8 mouse cellular contexts compared by ENCODE assay signal in the genomic region with DNA sequence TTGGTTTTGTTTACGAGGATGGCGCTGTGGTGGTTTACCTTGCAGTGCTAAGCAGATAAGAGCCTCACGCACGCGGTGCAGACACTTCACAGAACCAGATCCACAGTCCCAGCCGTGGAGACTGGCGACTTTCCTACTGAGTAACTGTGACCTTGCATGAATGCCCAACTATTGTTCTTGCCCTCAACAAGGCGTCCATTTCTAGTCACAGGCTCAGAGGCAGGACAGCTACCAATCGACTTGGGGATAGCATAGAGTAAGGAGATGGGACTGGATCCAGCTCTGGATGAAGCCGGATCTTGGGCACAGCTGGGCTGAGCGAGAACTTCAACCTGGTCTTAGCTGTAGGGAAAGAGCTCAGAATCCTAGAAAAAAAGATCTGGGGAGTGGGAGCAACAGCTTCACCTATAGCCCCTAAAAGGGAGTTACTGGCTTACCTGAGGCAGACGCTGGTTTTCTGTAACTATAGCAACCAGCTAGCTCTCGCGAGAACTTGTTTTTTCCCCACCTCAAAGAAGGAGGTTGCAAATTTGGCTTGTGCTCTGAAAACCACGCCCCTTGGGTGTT. TPM values are rescaled to one million over a fixed set of nuclear protein-coding genes. Genes with fewer than 3 reads are reported as not detected.
DNase-seq lines count a peak whose midpoint lies in the region; ATAC-seq and TF ChIP-seq lines count a peak whose summit lies in the region.

Cfap70 (minus strand) TSS at position 462 of the 567 bp plus-strand sequence.

- whole genome bisulfite sequencing in hindbrain, embryonic 13.5 days, result 4% methylated on average over 15 of the region's 15 CpGs

- ATAC-seq in hindbrain, embryonic 13.5 days (ENCODE audit: low FRiP score), result peak; percentile 79

- H3K4me1 ChIP-seq in MEL (ENCODE audit: control insufficient read depth in 1 of 2, insufficient read depth in 2 of 2, low read length in 2 of 2), result peaks cover 0 to 6% of the 10 kb centered on the region in 2 experiments; a peak in 2 of 4 replicates
- H3K4me1 ChIP-seq in hindbrain, embryonic 13.5 days (replicated peaks), result 0 out of 2 replicates have a peak, but pooled peaks cover 5% of the 10 kb centered on the region

- TF ChIP-seq POLR2A in MEL (IDR thresholded peaks at IDR 0.05; ENCODE audit: control insufficient read depth in 1 of 2, insufficient read depth in 1 of 2, low read depth in 1 of 2, low read length in 2 of 2, poor library complexity in 1 of 2), result no peak

- peak; percentile 85 for DNase-seq in MEL (ENCODE audit: low read depth, low spot score)
- peak; percentile 85 for DNase-seq in c-Kit-positive CD71-positive TER-119-positive erythroid progenitor cells, embryonic 14.5 days (ENCODE audit: low spot score)
- DNase-seq in forelimb bud, embryonic 11.5 days (ENCODE audit: low read depth, low spot score), result peak; percentile 84
- DNase-seq in left cerebral cortex, adult 11 months (ENCODE audit: low spot score), result peak; percentile 35
- peak; percentile 80 for DNase-seq in lung, postnatal 25 days (ENCODE audit: low spot score)
- DNase-seq in right cerebral cortex, adult 2 months (ENCODE audit: low spot score in 2 of 2), result peak; percentile 60 to 65
- peak; percentile 80 for DNase-seq in urinary bladder, postnatal 14 days (ENCODE audit: low spot score)

- peak within 1 kb of the TSS; percentile 24; the same call in 1 of the 2 replicates for H3K9ac ChIP-seq in MEL (ENCODE audit: control insufficient read depth, low read depth, low read length, poor library complexity, severe bottlenecking)
- H3K9ac ChIP-seq in hindbrain, embryonic 13.5 days, result peak within 1 kb of the TSS; percentile 58; the same call in 1 of the 2 replicates

- TF ChIP-seq EP300 in MEL (IDR thresholded peaks at IDR 0.05; ENCODE audit: low read depth in 1 of 2, low read length in 2 of 2), result no peak

- H3K27ac ChIP-seq in MEL (ENCODE audit: control insufficient read depth, low read depth, low read length), result no peak within 1 kb of the TSS
- 0 out of 2 replicates have a peak within 1 kb of the TSS, but pooled peaks have one; percentile 8 for H3K27ac ChIP-seq in hindbrain, embryonic 13.5 days

- no peak for TF ChIP-seq RAD21 in MEL (IDR thresholded peaks at IDR 0.05; ENCODE audit: low read depth, low read length)

- TF ChIP-seq CTCF in MEL (IDR thresholded peaks at IDR 0.05 in 2 of 3, conservative IDR thresholded peaks at IDR 0.05 in 1 of 3; ENCODE audit: control insufficient read depth in 1 of 3, insufficient read depth in 1 of 3, low read depth in 2 of 3, low read length in 3 of 3, poor library complexity in 1 of 3, severe bottlenecking in 1 of 3), result no peak

- H3K36me3 ChIP-seq in MEL (ENCODE audit: control insufficient read depth in 1 of 2, insufficient read depth in 2 of 2, low read length in 2 of 2), result peaks cover 0 to 5% of the 10 kb centered on the region in 2 experiments; a peak in 2 of 4 replicates
- peaks cover 5% of the 10 kb centered on the region; the same call in 1 of the 2 replicates for H3K36me3 ChIP-seq in hindbrain, embryonic 13.5 days

- no peaks in the 10 kb centered on the region for H3K9me3 ChIP-seq in MEL (replicated peaks; ENCODE audit: insufficient read depth, low read length)
- no peaks in the 10 kb centered on the region for H3K9me3 ChIP-seq in hindbrain, embryonic 13.5 days

- H3K4me2 ChIP-seq in hindbrain, embryonic 13.5 days, result peak within 1 kb of the TSS; percentile 63

- no peaks in the 10 kb centered on the region for H3K79me2 ChIP-seq in MEL (ENCODE audit: control insufficient read depth, insufficient read depth, low read length, poor library complexity)

- no peaks in the 10 kb centered on the region for H3K27me3 ChIP-seq in MEL (ENCODE audit: control insufficient read depth in 1 of 2, insufficient read depth in 2 of 2, low read length in 2 of 2)
- H3K27me3 ChIP-seq in hindbrain, embryonic 13.5 days, result no peaks in the 10 kb centered on the region

- peak within 1 kb of the TSS; percentile 45 to 48 for H3K4me3 ChIP-seq in MEL (ENCODE audit: control insufficient read depth in 1 of 2, insufficient read depth in 1 of 2, low read depth in 2 of 2, low read length in 2 of 2)
- peak within 1 kb of the TSS; percentile 41 for H3K4me3 ChIP-seq in hindbrain, embryonic 13.5 days

TF ChIP-seq in MEL, 35 proteins besides CTCF, POLR2A, EP300 and RAD21:
- TF ChIP-seq MYC (IDR thresholded peaks at IDR 0.05; ENCODE audit: low read depth, low read length), result no peak
- TF ChIP-seq MYB (IDR thresholded peaks at IDR 0.05; ENCODE audit: low read depth, low read length), result no peak
- no peak for TF ChIP-seq USF2 (IDR thresholded peaks at IDR 0.05; ENCODE audit: borderline replicate concordance in 1 of 2, insufficient read depth in 1 of 2, low read depth in 1 of 2, low read length in 2 of 2)
- TF ChIP-seq ZKSCAN1 (IDR thresholded peaks at IDR 0.05; ENCODE audit: low read depth, low read length), result no peak
- TF ChIP-seq SMC3 (IDR thresholded peaks at IDR 0.05; ENCODE audit: low read depth, low read length), result no peak
- no peak for TF ChIP-seq ZC3H11A (IDR thresholded peaks at IDR 0.05; ENCODE audit: low read depth, low read length)
- no peak for TF ChIP-seq GABPA (IDR thresholded peaks at IDR 0.05; ENCODE audit: low read depth, low read length)
- TF ChIP-seq JUND (IDR thresholded peaks at IDR 0.05; ENCODE audit: low read depth, low read length), result no peak
- TF ChIP-seq UBTF (IDR thresholded peaks at IDR 0.05; ENCODE audit: borderline replicate concordance, insufficient read depth, low read depth, low read length), result no peak
- no peak for TF ChIP-seq E2F4 (IDR thresholded peaks at IDR 0.05; ENCODE audit: borderline replicate concordance, low read depth, low read length)
- no peak for TF ChIP-seq TAL1 (IDR thresholded peaks at IDR 0.05; ENCODE audit: low read length)
- TF ChIP-seq ZNF384 (IDR thresholded peaks at IDR 0.05; ENCODE audit: low read depth, low read length), result no peak
- peak; percentile 51 for TF ChIP-seq MXI1 (IDR thresholded peaks at IDR 0.05; ENCODE audit: low read depth, low read length)
- no peak for TF ChIP-seq TBP (IDR thresholded peaks at IDR 0.05; ENCODE audit: low read depth, low read length)
- no peak for TF ChIP-seq USF1 (IDR thresholded peaks at IDR 0.05; ENCODE audit: low read depth, low read length)
- TF ChIP-seq MAX (IDR thresholded peaks at IDR 0.05; ENCODE audit: low read length), result no peak
- no peak for TF ChIP-seq MEF2A (IDR thresholded peaks at IDR 0.05; ENCODE audit: extremely low read depth, insufficient replicate concordance, low read depth, low read length, poor library complexity, severe bottlenecking)
- TF ChIP-seq ETS1 (IDR thresholded peaks at IDR 0.05; ENCODE audit: low read depth, low read length), result no peak
- TF ChIP-seq ELF1 (IDR thresholded peaks at IDR 0.05; ENCODE audit: low read depth, low read length), result no peak; the same call in 1 of the 2 replicates
- no peak for TF ChIP-seq NELFE (IDR thresholded peaks at IDR 0.05; ENCODE audit: low read depth, low read length)
- TF ChIP-seq RCOR1 (IDR thresholded peaks at IDR 0.05; ENCODE audit: low read depth, low read length), result no peak
- no peak for TF ChIP-seq NRF1 (IDR thresholded peaks at IDR 0.05; ENCODE audit: insufficient read depth, low read depth, low read length, poor library complexity, severe bottlenecking)
- TF ChIP-seq MAFK (IDR thresholded peaks at IDR 0.05; ENCODE audit: borderline replicate concordance, low read depth, low read length), result no peak
- TF ChIP-seq CHD1 (IDR thresholded peaks at IDR 0.05; ENCODE audit: low read depth, low read length), result no peak
- peak; percentile 85 for TF ChIP-seq SIN3A (IDR thresholded peaks at IDR 0.05; ENCODE audit: low read length)
- no peak for TF ChIP-seq POLR2AphosphoS5 (IDR thresholded peaks at IDR 0.05; ENCODE audit: borderline replicate concordance, low read depth, low read length)
- TF ChIP-seq TCF12 (IDR thresholded peaks at IDR 0.05; ENCODE audit: low read depth, low read length), result no peak
- TF ChIP-seq HCFC1 (IDR thresholded peaks at IDR 0.05; ENCODE audit: low read depth, low read length), result peak; percentile 49; the same call in 1 of the 2 replicates
- TF ChIP-seq CHD2 (IDR thresholded peaks at IDR 0.05; ENCODE audit: low read length), result peak; percentile 90

RNA-seq across cellular contexts. Expression of gene Cfap70, which starts in this region (rescaled TPM):
- not detected in 2 replicates for total RNA-seq in MEL (2012; rRNA removed)
- under 1 TPM in 1 of 2 experiments, not detected in 1; 0.11 TPM for polyA plus RNA-seq in MEL (2012; ENCODE audit: insufficient read depth in 1 of 2, insufficient read length in 2 of 2, low read depth in 1 of 2, low replicate concordance in 2 of 2, missing spikeins in 1 of 2)
- polyA plus RNA-seq in hindbrain, embryonic 13.5 days (2015; fragmentation: Nextera tagmentation; extraction: Ambion mirVana), result 1.0 and 2.2 TPM in 2 replicates

Comparison
In these comparisons a context has a peak if more than half of its experiments do, and no peak if none do; other contexts are left out.
1. Peak in DNase-seq, H3K4me3 ChIP-seq and H3K9ac ChIP-seq in MEL; RNA of the gene not detected or under 1 TPM.
2. DNase-seq: peak in every context shown above with its lines; median percentile 85 in MEL; 85 in c-Kit-positive CD71-positive TER-119-positive erythroid progenitor cells, embryonic 14.5 days; 84 in forelimb bud, embryonic 11.5 days; 80 in lung, postnatal 25 days; 80 in urinary bladder, postnatal 14 days; 62 in right cerebral cortex, adult 2 months; 35 in left cerebral cortex, adult 11 months.